Mouse (Mus musculus) adrenal gland, postnatal 14 days (tissue): ENCODE measurements around the gene Avpr1b. TPM values are rescaled to one million over a fixed set of nuclear protein-coding genes. Genes with fewer than 3 reads are reported as not detected.

Source experiments
- DNase-seq: peaks from one replicate; pipeline ENCODE4 v3.0.0; 2021; ENCODE audit warnings: mixed read lengths
- long read RNA-seq, 2 experiments: library from polyadenylated mRNA; stranded (forward); transcript quantifications; one replicate each; pipeline ENCODE4 v2.0.0; 2021
- total RNA-seq: library from RNA; stranded (reverse); gene quantifications from 2 replicates; pipeline ENCODE4 v1.2.3, GENCODE M21; 2021

Avpr1b gene
- 0.19 and 0.22 TPM in 2 replicates for total RNA-seq
- long read RNA-seq, experiment 1: 0 reads
- long read RNA-seq, experiment 2: 0 reads

- no peak for DNase-seq
Observed at GRCm38 (mm10) chr1:131598905-131599304, at the start of gene Avpr1b. Gene Avpr1b (plus strand): TSS chr1:131599239.

- DNase-seq: no peak
Observed at GRCm38 (mm10) chr1:131551956-131552355, 47.1 kb upstream of the Avpr1b start.

- DNase-seq: no peak
Observed at GRCm38 (mm10) chr1:131553428-131553827, 45.6 kb upstream of the Avpr1b start.

- DNase-seq: peak; percentile 89
Observed at GRCm38 (mm10) chr1:131555042-131555812, 43.8 kb upstream of the Avpr1b start.

- DNase-seq: no peak
Observed at GRCm38 (mm10) chr1:131560500-131560899, 38.5 kb upstream of the Avpr1b start.

- DNase-seq: no peak
Observed at GRCm38 (mm10) chr1:131562081-131562480, 37.0 kb upstream of the Avpr1b start.

GRCm38 (mm10) chr1:131566056-131566455 lies 33.0 kb upstream of the Avpr1b start:
- DNase-seq: peak; percentile 34

GRCm38 (mm10) chr1:131569721-131570120 lies 29.3 kb upstream of the Avpr1b start:
- DNase-seq: no peak

GRCm38 (mm10) chr1:131570391-131570790 lies 28.6 kb upstream of the Avpr1b start:
- no peak for DNase-seq

- DNase-seq: no peak
Observed at GRCm38 (mm10) chr1:131573721-131574120, 25.3 kb upstream of the Avpr1b start.

GRCm38 (mm10) chr1:131578943-131579680 lies 19.9 kb upstream of the Avpr1b start:
- DNase-seq: no peak

GRCm38 (mm10) chr1:131580389-131580788 lies 18.6 kb upstream of the Avpr1b start:
- no peak for DNase-seq

- DNase-seq: no peak
Observed at GRCm38 (mm10) chr1:131583598-131583997, 15.4 kb upstream of the Avpr1b start.

- DNase-seq: peak; percentile 46
Observed at GRCm38 (mm10) chr1:131586836-131587235, 12.2 kb upstream of the Avpr1b start.

GRCm38 (mm10) chr1:131600314-131600713 lies 1.3 kb downstream of the Avpr1b start:
- DNase-seq: no peak

- DNase-seq: no peak
Observed at GRCm38 (mm10) chr1:131606719-131607118, 7.7 kb downstream of the Avpr1b start.

GRCm38 (mm10) chr1:131612556-131613155 lies 13.6 kb downstream of the Avpr1b start:
- peak; percentile 14 for DNase-seq

GRCm38 (mm10) chr1:131613361-131614133 lies 14.5 kb downstream of the Avpr1b start:
- DNase-seq: peak; percentile 85

GRCm38 (mm10) chr1:131614641-131615040 lies 15.6 kb downstream of the Avpr1b start:
- no peak for DNase-seq

GRCm38 (mm10) chr1:131616131-131616530 lies 17.1 kb downstream of the Avpr1b start:
- DNase-seq: no peak

GRCm38 (mm10) chr1:131616546-131617220 lies 17.6 kb downstream of the Avpr1b start:
- DNase-seq: no peak

GRCm38 (mm10) chr1:131618576-131618975 lies 19.5 kb downstream of the Avpr1b start:
- DNase-seq: no peak
